Mouse (Mus musculus) cerebellum, adult 2 months (tissue): ENCODE data around the gene Dnajc11.

Experiments
- CTCF ChIP-seq: fragments of 200-500 bp; IDR thresholded peaks from 2 replicates; pipeline ENCODE4 v1.5.1; 2011; ENCODE audit warnings: low read depth, mild to moderate bottlenecking, control low read depth, low read length, moderate library complexity, borderline replicate concordance; ENCODE audit not compliant: insufficient read depth
- POLR2A ChIP-seq: fragments of 200-500 bp; IDR thresholded peaks from 2 replicates; pipeline ENCODE4 v1.6.1; 2011; ENCODE audit warnings: low read length, control low read depth, borderline replicate concordance; ENCODE audit not compliant: insufficient read depth

DNA sequence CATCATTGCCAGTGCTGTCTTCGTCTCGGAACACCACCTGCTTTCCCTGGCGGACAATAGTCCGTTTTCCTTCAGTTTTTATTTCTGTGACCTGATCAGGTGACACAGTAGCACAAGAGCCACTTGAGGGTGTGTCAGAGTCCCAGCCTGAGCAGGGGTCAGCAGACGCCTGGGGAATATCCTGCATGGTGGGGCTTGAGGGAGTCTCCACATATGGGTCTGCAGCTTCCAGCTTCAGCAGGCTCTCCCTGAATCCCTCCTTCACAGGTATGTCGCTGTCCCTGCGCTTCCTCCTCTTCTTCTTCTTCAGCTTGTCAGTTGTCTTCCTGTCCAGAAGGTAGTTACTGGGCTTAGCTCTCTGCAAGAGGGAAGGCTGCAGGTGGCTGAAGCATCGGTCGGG, 58.6 kb downstream of the Dnajc11 start:
- TF ChIP-seq CTCF (no peak), POLR2A (no peak)
